Mouse (Mus musculus) lung, embryonic 15.5 days (tissue): ENCODE measurements at regions not wholly inside any gene's neighbourhood (a gene's known extent, or its start where the extent isn't known, plus 50 kb on each side); places are given as distances from the start of the nearest gene placed in this dataset.
A peak's percentile ranks its signal among the peaks of the same experiment; 100 is the strongest.

Experiments
- ATAC-seq: fragments of 200-750 bp; cut with Nextera tagmentation; 2 replicates; pipeline ENCODE4 v1.8.0; 2017; ENCODE audit warnings: moderate number of reproducible peaks, borderline replicate concordance; ENCODE audit not compliant: low FRiP score, low TSS enrichment; ENCODE audit errors: extremely low read depth
- H3K27ac ChIP-seq: fragments of 300-500 bp; sonication (generic); 2 replicates; pipeline ENCODE4 v1.5.1; 2015; ENCODE audit warnings: moderate library complexity, mild to moderate bottlenecking, inconsistent platforms
- H3K27me3 ChIP-seq: fragments of 300-500 bp; sonication (generic); 2 replicates; pipeline ENCODE4 v1.6.1; 2015; ENCODE audit warnings: inconsistent platforms
- H3K36me3 ChIP-seq: fragments of 300-500 bp; sonication (generic); 2 replicates; pipeline ENCODE4 v1.6.1; 2015; ENCODE audit warnings: inconsistent platforms
- H3K4me1 ChIP-seq: fragments of 300-500 bp; sonication (generic); 2 replicates; pipeline ENCODE4 v1.6.1; 2015; ENCODE audit warnings: inconsistent platforms
- H3K4me2 ChIP-seq: fragments of 300-500 bp; sonication (generic); 2 replicates; pipeline ENCODE4 v1.6.1; 2015; ENCODE audit warnings: inconsistent platforms, mild to moderate bottlenecking, moderate library complexity
- H3K4me3 ChIP-seq: fragments of 300-500 bp; sonication (generic); 2 replicates; pipeline ENCODE4 v1.5.1; 2015; ENCODE audit warnings: mild to moderate bottlenecking, inconsistent platforms
- H3K9ac ChIP-seq: fragments of 300-500 bp; sonication (generic); 2 replicates; pipeline ENCODE4 v1.6.1; 2015; ENCODE audit warnings: inconsistent platforms
- H3K9me3 ChIP-seq: fragments of 300-500 bp; sonication (generic); 2 replicates; pipeline ENCODE4 v1.6.1; 2016; ENCODE audit warnings: inconsistent platforms
- WGBS: fragments of 180-500 bp; shearing (Covaris S2); methylation state at CpG from one replicate; pipeline ENCODE4 v1.1.7; 2015; 5-methylcytosine and 5-hydroxymethylcytosine counted together

- WGBS = 85% methylated on average over 2 of the region's 2 CpGs
- ATAC-seq = no peak
- no peaks in the 10 kb centered on the region for H3K27me3 ChIP-seq
- no peak overlapping the region for H3K27ac ChIP-seq
- H3K36me3 ChIP-seq = no peaks in the 10 kb centered on the region
- H3K9me3 ChIP-seq = no peaks in the 10 kb centered on the region
- no peaks in the 10 kb centered on the region for H3K4me1 ChIP-seq
- H3K4me2 ChIP-seq = no peak overlapping the region
- H3K9ac ChIP-seq = no peak overlapping the region
- no peak overlapping the region for H3K4me3 ChIP-seq
Observed at GRCm38 (mm10) chr16:54440932-54441331, 856.9 kb downstream of the Zpld1 start.

GRCm38 (mm10) chr16:54406638-54407037 is 891.1 kb downstream of the Zpld1 start:
- no peaks in the 10 kb centered on the region for H3K4me1 ChIP-seq
- no peak overlapping the region for H3K4me2 ChIP-seq
- H3K36me3 ChIP-seq = no peaks in the 10 kb centered on the region
- WGBS = 66% methylated on average over 3 of the region's 3 CpGs
- no peak for ATAC-seq
- H3K27me3 ChIP-seq = no peaks in the 10 kb centered on the region
- H3K4me3 ChIP-seq = no peak overlapping the region
- H3K27ac ChIP-seq = no peak overlapping the region
- H3K9ac ChIP-seq = no peak overlapping the region
- no peaks in the 10 kb centered on the region for H3K9me3 ChIP-seq

GRCm38 (mm10) chr16:54384019-54384418 is 913.8 kb downstream of the Zpld1 start:
- Histone ChIP-seq H3K4me1 (no peaks in the 10 kb centered on the region), H3K4me3 (no peak overlapping the region), H3K4me2 (no peak overlapping the region), H3K9me3 (no peaks in the 10 kb centered on the region), H3K36me3 (no peaks in the 10 kb centered on the region), H3K27ac (no peak overlapping the region), H3K9ac (no peak overlapping the region), H3K27me3 (no peaks in the 10 kb centered on the region)
- no peak for ATAC-seq
- 49% methylated on average over 3 of the region's 3 CpGs for WGBS

- 68% methylated on average over 4 of the region's 4 CpGs for WGBS
- H3K4me1 ChIP-seq = no peaks in the 10 kb centered on the region
- no peaks in the 10 kb centered on the region for H3K36me3 ChIP-seq
- no peak overlapping the region for H3K27ac ChIP-seq
- no peak for ATAC-seq
- no peak overlapping the region for H3K4me2 ChIP-seq
- no peaks in the 10 kb centered on the region for H3K27me3 ChIP-seq
- H3K9me3 ChIP-seq = no peaks in the 10 kb centered on the region
- no peak overlapping the region for H3K9ac ChIP-seq
- H3K4me3 ChIP-seq = no peak overlapping the region
Observed at GRCm38 (mm10) chr16:54374990-54375389, 922.8 kb downstream of the Zpld1 start.

- Histone ChIP-seq H3K9me3 (no peaks in the 10 kb centered on the region), H3K27ac (no peak overlapping the region), H3K27me3 (no peaks in the 10 kb centered on the region), H3K4me3 (no peak overlapping the region), H3K4me2 (no peak overlapping the region), H3K36me3 (no peaks in the 10 kb centered on the region), H3K4me1 (no peaks in the 10 kb centered on the region), H3K9ac (no peak overlapping the region)
- no peak for ATAC-seq
Observed at GRCm38 (mm10) chr16:54354423-54354822, 943.4 kb downstream of the Zpld1 start.

- no peaks in the 10 kb centered on the region for H3K9me3 ChIP-seq
- H3K27ac ChIP-seq = no peak overlapping the region
- no peak overlapping the region for H3K9ac ChIP-seq
- no peaks in the 10 kb centered on the region for H3K36me3 ChIP-seq
- no peaks in the 10 kb centered on the region for H3K4me1 ChIP-seq
- no peak overlapping the region for H3K4me2 ChIP-seq
- no peaks in the 10 kb centered on the region for H3K27me3 ChIP-seq
- no peak overlapping the region for H3K4me3 ChIP-seq
- ATAC-seq = no peak
Observed at GRCm38 (mm10) chr16:54348814-54349213, 949.0 kb downstream of the Zpld1 start.

- Histone ChIP-seq H3K4me3 (no peak overlapping the region), H3K36me3 (no peaks in the 10 kb centered on the region), H3K4me2 (no peak overlapping the region; the same call in 1 of the 2 replicates), H3K9me3 (no peaks in the 10 kb centered on the region), H3K27me3 (no peaks in the 10 kb centered on the region), H3K4me1 (no peaks in the 10 kb centered on the region), H3K27ac (peak overlapping the region; percentile 51), H3K9ac (no peak overlapping the region)
- ATAC-seq = peak; percentile 90; the same call in 1 of the 2 replicates
- WGBS = 13% methylated on average over 2 of the region's 2 CpGs
Observed at GRCm38 (mm10) chr16:54346086-54346789, 951.5 kb downstream of the Zpld1 start.
